Mouse (Mus musculus) forebrain, embryonic 11.5 days (tissue): ENCODE data around the gene S100a13. TPM values are rescaled to one million over a fixed set of nuclear protein-coding genes. Genes with fewer than 3 reads are reported as not detected.

Experiments
- ATAC-seq: fragments of 200-750 bp; cut with Nextera tagmentation; replicated peaks from 2 replicates; pipeline ENCODE4 v1.8.0; 2017; ENCODE audit warnings: moderate TSS enrichment; ENCODE audit not compliant: low FRiP score
- DNase-seq: peaks from one replicate; pipeline ENCODE4 v3.0.0-alpha.2; 2017; ENCODE audit warnings: low spot score
- H3K27ac ChIP-seq: fragments of 300-500 bp; sonication (generic); 2 replicates; pipeline ENCODE4 v1.5.1; 2014; ENCODE audit warnings: low read depth, low read length
- H3K27me3 ChIP-seq: fragments of 300-500 bp; sonication (generic); 2 replicates; pipeline ENCODE4 v1.6.1; 2014; ENCODE audit warnings: mild to moderate bottlenecking, low read length, mixed read lengths; ENCODE audit not compliant: control insufficient read depth, insufficient read depth
- H3K36me3 ChIP-seq: fragments of 300-500 bp; sonication (generic); 2 replicates; pipeline ENCODE4 v1.6.1; 2014; ENCODE audit warnings: mild to moderate bottlenecking, low read length, moderate library complexity, mixed read lengths; ENCODE audit not compliant: control insufficient read depth, insufficient read depth
- H3K4me1 ChIP-seq: fragments of 300-500 bp; sonication (generic); replicated peaks from 2 replicates; pipeline ENCODE4 v1.6.1; 2014; ENCODE audit warnings: low read length, mixed read lengths; ENCODE audit not compliant: control insufficient read depth, insufficient read depth
- H3K4me2 ChIP-seq: fragments of 300-500 bp; sonication (generic); 2 replicates; pipeline ENCODE4 v1.6.1; 2014; ENCODE audit warnings: low read depth, mild to moderate bottlenecking, low read length, moderate library complexity, mixed read lengths; ENCODE audit not compliant: severe bottlenecking
- H3K4me3 ChIP-seq: fragments of 300-500 bp; sonication (generic); 2 replicates; pipeline ENCODE4 v1.5.1; 2014; ENCODE audit warnings: low read depth, low read length
- H3K9ac ChIP-seq: fragments of 300-500 bp; sonication (generic); 2 replicates; pipeline ENCODE4 v1.6.1; 2014; ENCODE audit warnings: low read length
- H3K9me3 ChIP-seq: fragments of 300-500 bp; sonication (generic); 2 replicates; pipeline ENCODE4 v1.6.1; 2016; ENCODE audit warnings: low read length, mixed read lengths; ENCODE audit not compliant: control insufficient read depth
- WGBS: fragments of 180-500 bp; shearing (Covaris S2); extraction: QIAGEN DNeasy Blood & Tissue Kit; methylation state at CpG from one replicate; pipeline ENCODE4 v1.1.7; 2014; 5-methylcytosine and 5-hydroxymethylcytosine counted together
- polyA plus RNA-seq: library from polyadenylated mRNA; unstranded; fragments of >200 nt; fragmentation: Nextera tagmentation; extraction: Ambion mirVana; gene quantifications from 2 replicates; pipeline ENCODE4 v1.2.1, GENCODE M21; 2014

The S100a13 gene
- polyA plus RNA-seq, 1 experiment from 2014 or later, result 10.3 TPM

DNA sequence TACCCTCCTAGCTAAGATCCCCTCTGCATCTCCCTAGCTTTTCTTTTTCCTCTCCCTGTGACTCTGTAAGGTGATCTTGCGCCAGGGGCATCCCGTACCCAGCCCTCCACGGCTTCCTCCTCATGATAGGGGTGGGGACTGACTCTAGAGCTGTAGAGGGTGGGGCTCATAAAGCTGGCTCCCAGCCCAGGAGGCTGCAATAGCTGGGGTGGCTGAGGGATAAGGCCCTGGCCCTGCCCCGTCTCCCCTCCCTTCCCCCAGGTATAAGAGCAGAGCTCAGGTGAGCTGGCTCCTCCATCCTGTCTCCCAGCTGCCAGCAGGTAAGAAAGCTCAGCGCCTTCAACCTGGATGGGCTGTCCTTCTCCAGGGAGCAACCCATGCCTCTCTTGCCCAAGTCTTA is 12.3 kb downstream of the S100a13 start, which contains the start of gene S100a14:
TSS of gene S100a14 (plus strand) at position 277 of the 400 bp plus-strand sequence.
- Histone ChIP-seq H3K9ac (no peak within 1 kb of the TSS), H3K4me1 (no peaks in the 10 kb centered on the region), H3K27me3 (no peaks in the 10 kb centered on the region), H3K4me3 (no peak within 1 kb of the TSS), H3K4me2 (no peak within 1 kb of the TSS), H3K9me3 (no peaks in the 10 kb centered on the region; the same call in 1 of the 2 replicates), H3K27ac (no peak within 1 kb of the TSS), H3K36me3 (no peaks in the 10 kb centered on the region)
- 80% methylated on average over 5 of the region's 5 CpGs for WGBS
- no peak for DNase-seq
- ATAC-seq, result no peak

GRCm38 (mm10) chr3:90527291-90527873 is 13.1 kb downstream of the S100a13 start:
- Histone ChIP-seq H3K36me3 (no peaks in the 10 kb centered on the region), H3K27ac (no peak overlapping the region), H3K27me3 (no peaks in the 10 kb centered on the region), H3K4me2 (no peak overlapping the region), H3K9me3 (no peaks in the 10 kb centered on the region; the same call in 1 of the 2 replicates), H3K4me1 (no peaks in the 10 kb centered on the region), H3K4me3 (no peak overlapping the region), H3K9ac (no peak overlapping the region)
- 85% methylated on average over 7 of the region's 7 CpGs for WGBS
- no peak for ATAC-seq
- no peak for DNase-seq

- no peak overlapping the region for H3K9ac ChIP-seq
- no peak overlapping the region for H3K4me3 ChIP-seq
- ATAC-seq (no peak), DNase-seq (no peak)
- WGBS, result 74% methylated on average over 5 of the region's 5 CpGs
- H3K27ac ChIP-seq, result no peak overlapping the region
- H3K4me1 ChIP-seq, result no peaks in the 10 kb centered on the region
- no peak overlapping the region for H3K4me2 ChIP-seq
- H3K27me3 ChIP-seq, result no peaks in the 10 kb centered on the region
- no peaks in the 10 kb centered on the region for H3K36me3 ChIP-seq
- no peaks in the 10 kb centered on the region for H3K9me3 ChIP-seq
These were observed 17.5 kb downstream of the S100a13 start for GRCm38 (mm10) chr3:90531713-90532112.

GRCm38 (mm10) chr3:90535446-90535845 is 21.2 kb downstream of the S100a13 start:
- 56% methylated on average over 1 of the region's 1 CpGs for WGBS

DNA sequence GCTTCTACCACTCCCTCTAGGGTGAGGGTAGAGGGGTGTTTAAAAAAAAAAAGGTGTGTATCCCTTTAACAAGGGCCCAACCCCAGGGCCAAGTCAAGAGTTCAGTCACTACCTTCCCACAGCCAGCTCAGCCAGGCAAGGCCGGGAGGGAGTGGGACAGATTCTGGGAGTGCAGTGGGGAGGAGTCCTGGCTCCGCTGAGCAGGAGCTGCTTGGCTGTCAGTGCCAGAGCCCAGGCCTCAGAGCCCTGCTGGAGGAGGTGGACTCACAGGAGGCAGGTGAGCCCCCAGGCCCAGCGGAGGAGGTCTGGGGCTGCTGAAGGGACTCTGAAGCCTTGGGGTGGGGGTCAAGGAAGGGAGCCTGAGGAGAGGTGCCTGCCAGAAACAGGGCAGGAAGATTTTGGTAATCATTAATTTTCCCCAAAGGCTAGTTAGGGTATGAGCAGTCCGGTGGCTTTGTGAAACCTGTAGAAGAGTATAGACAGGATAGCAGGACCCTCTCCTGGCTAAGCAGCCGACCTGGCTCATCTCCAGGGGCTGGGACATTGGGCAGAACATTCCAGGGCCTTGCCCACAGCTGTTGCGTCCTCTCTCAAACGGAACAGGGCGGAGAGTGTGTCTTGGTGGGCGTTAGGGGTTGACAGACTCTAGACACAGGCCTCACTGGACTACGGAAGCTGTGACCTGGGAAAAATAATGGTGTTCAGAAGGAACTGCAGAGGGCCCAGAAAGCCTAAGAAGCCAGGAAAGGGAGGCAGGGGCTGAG is 23.1 kb downstream of the S100a13 start, which contains the start of gene S100a16:
TSS of gene S100a16 (plus strand) at position 114 of the 764 bp plus-strand sequence.
- Histone ChIP-seq H3K9ac (no peak within 1 kb of the TSS), H3K27ac (no peak within 1 kb of the TSS), H3K4me1 (peaks cover 2% of the 10 kb centered on the region; the same call in 1 of the 2 replicates), H3K27me3 (no peaks in the 10 kb centered on the region), H3K4me2 (no peak within 1 kb of the TSS), H3K9me3 (no peaks in the 10 kb centered on the region), H3K4me3 (no peak within 1 kb of the TSS), H3K36me3 (no peaks in the 10 kb centered on the region)
- no peak for ATAC-seq
- 55% methylated on average over 10 of the region's 10 CpGs for WGBS
- no peak for DNase-seq

More at GRCm38 (mm10) chr3:90535446-90535845, 21.2 kb downstream of the S100a13 start:
- H3K4me2 ChIP-seq, result no peak overlapping the region
- no peaks in the 10 kb centered on the region for H3K36me3 ChIP-seq
- H3K27me3 ChIP-seq, result no peaks in the 10 kb centered on the region
- H3K4me1 ChIP-seq, result no peaks in the 10 kb centered on the region
- DNase-seq (no peak), ATAC-seq (no peak)
- no peak overlapping the region for H3K4me3 ChIP-seq
- no peaks in the 10 kb centered on the region for H3K9me3 ChIP-seq
- H3K27ac ChIP-seq, result no peak overlapping the region
- H3K9ac ChIP-seq, result no peak overlapping the region

DNA sequence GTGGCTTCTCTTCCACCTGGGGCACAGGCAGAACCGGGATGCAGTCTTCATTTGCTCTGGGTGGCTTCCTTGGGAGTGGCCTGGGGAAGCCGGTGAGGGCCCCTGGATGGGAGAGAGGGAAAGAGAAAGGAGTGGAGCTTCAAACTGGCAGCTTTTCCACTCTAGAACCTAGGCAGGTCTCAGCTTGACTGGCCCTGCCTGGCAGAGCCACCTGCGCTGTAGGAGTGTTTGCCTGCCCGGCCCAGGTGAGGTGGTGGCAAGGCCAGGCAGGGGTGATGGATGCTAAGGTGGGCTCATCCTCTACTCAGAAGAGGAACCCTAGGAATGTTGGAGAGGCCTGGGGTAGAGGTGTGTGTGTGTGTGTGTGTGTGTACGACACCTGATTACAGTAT is 23.7 kb downstream of the S100a13 start:
- H3K4me3 ChIP-seq, result no peak overlapping the region
- H3K27me3 ChIP-seq, result no peaks in the 10 kb centered on the region
- WGBS, result 79% methylated on average over 5 of the region's 5 CpGs
- H3K9me3 ChIP-seq, result no peaks in the 10 kb centered on the region
- ATAC-seq, result no peak
- H3K36me3 ChIP-seq, result no peaks in the 10 kb centered on the region
- no peak for DNase-seq
- no peak overlapping the region for H3K4me2 ChIP-seq
- H3K4me1 ChIP-seq, result peaks cover 2% of the 10 kb centered on the region; the same call in 1 of the 2 replicates
- H3K27ac ChIP-seq, result no peak overlapping the region
- H3K9ac ChIP-seq, result no peak overlapping the region

DNA sequence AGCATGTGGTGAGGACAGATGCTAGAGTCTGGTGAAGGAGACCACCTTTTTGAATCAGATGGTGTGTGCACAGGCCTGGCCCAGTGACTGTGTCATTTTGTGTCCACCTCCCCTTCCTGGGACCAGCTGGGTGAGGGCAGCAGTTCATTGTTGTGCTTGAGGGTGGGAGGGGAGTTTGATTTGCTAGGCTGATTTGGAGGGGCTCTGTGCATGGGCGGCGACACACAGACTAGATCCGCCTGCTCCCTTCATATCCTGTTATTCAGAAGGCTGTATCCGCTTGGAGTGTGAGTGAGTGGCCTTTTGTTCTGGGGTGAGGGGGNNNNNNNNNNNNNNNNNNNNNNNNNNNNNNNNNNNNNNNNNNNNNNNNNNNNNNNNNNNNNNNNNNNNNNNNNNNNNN is 26.7 kb downstream of the S100a13 start:
- no peak overlapping the region for H3K4me2 ChIP-seq
- H3K27ac ChIP-seq, result no peak overlapping the region
- H3K9ac ChIP-seq, result no peak overlapping the region
- 47% methylated on average over 4 of the region's 4 CpGs for WGBS
- peaks cover 2% of the 10 kb centered on the region; the same call in 1 of the 2 replicates for H3K4me1 ChIP-seq
- H3K36me3 ChIP-seq, result no peaks in the 10 kb centered on the region
- ATAC-seq (peak; percentile 52; the same call in 1 of the 2 replicates), DNase-seq (peak; percentile 49)
- no peak overlapping the region for H3K4me3 ChIP-seq
- no peaks in the 10 kb centered on the region for H3K27me3 ChIP-seq
- H3K9me3 ChIP-seq, result no peaks in the 10 kb centered on the region

- Histone ChIP-seq H3K9me3 (no peaks in the 10 kb centered on the region), H3K4me1 (0 out of 2 replicates have a peak, but pooled peaks cover 2% of the 10 kb centered on the region), H3K27ac (no peak overlapping the region), H3K27me3 (no peaks in the 10 kb centered on the region), H3K36me3 (no peaks in the 10 kb centered on the region), H3K9ac (no peak overlapping the region), H3K4me2 (no peak overlapping the region), H3K4me3 (no peak overlapping the region)
- WGBS, result 69% methylated on average over 5 of the region's 5 CpGs
- peak; percentile 23 for DNase-seq
- no peak for ATAC-seq
These were observed 35.6 kb downstream of the S100a13 start for GRCm38 (mm10) chr3:90549676-90550420.
